Mouse (Mus musculus) forebrain, embryonic 12.5 days (tissue): Measurements from ENCODE around the gene Rpa1. TPM values are rescaled to one million over a fixed set of nuclear protein-coding genes. Genes with fewer than 3 reads are reported as not detected.

Experiments
- ATAC-seq: fragments of 200-750 bp; cut with Nextera tagmentation; 2 replicates; pipeline ENCODE4 v1.8.0; 2017; ENCODE audit warnings: moderate TSS enrichment; ENCODE audit not compliant: low FRiP score
- H3K27ac ChIP-seq: fragments of 300-500 bp; sonication (generic); 2 replicates; pipeline ENCODE4 v1.5.1; 2016; ENCODE audit warnings: mild to moderate bottlenecking
- H3K27me3 ChIP-seq: fragments of 300-500 bp; sonication (generic); 2 replicates; pipeline ENCODE4 v1.6.1; 2016; ENCODE audit warnings: mild to moderate bottlenecking
- H3K36me3 ChIP-seq: fragments of 300-500 bp; sonication (generic); replicated peaks from 2 replicates; pipeline ENCODE4 v1.6.1; 2016; ENCODE audit warnings: mild to moderate bottlenecking
- H3K4me1 ChIP-seq: fragments of 300-500 bp; sonication (generic); 2 replicates; pipeline ENCODE4 v1.6.1; 2016
- H3K4me2 ChIP-seq: fragments of 300-500 bp; sonication (generic); 2 replicates; pipeline ENCODE4 v1.6.1; 2016; ENCODE audit warnings: mild to moderate bottlenecking, moderate library complexity
- H3K4me3 ChIP-seq: fragments of 300-500 bp; sonication (generic); replicated peaks from 2 replicates; pipeline ENCODE4 v1.5.1; 2016; ENCODE audit warnings: mild to moderate bottlenecking
- H3K9ac ChIP-seq: fragments of 300-500 bp; sonication (generic); 2 replicates; pipeline ENCODE4 v1.6.1; 2016; ENCODE audit warnings: mild to moderate bottlenecking
- H3K9me3 ChIP-seq: fragments of 300-500 bp; sonication (generic); 2 replicates; pipeline ENCODE4 v1.6.1; 2016
- WGBS: fragments of 180-500 bp; shearing (Covaris S2); methylation state at CpG from one replicate; pipeline ENCODE4 v1.1.7; 2016; 5-methylcytosine and 5-hydroxymethylcytosine counted together
- polyA plus RNA-seq: library from polyadenylated mRNA; unstranded; fragments of >200 nt; fragmentation: Nextera tagmentation; extraction: Ambion mirVana; gene quantifications from 2 replicates; pipeline ENCODE4 v1.2.1, GENCODE M21; 2016

Gene Rpa1
- polyA plus RNA-seq, 1 experiment from 2014 or later, result 140 TPM

DNA sequence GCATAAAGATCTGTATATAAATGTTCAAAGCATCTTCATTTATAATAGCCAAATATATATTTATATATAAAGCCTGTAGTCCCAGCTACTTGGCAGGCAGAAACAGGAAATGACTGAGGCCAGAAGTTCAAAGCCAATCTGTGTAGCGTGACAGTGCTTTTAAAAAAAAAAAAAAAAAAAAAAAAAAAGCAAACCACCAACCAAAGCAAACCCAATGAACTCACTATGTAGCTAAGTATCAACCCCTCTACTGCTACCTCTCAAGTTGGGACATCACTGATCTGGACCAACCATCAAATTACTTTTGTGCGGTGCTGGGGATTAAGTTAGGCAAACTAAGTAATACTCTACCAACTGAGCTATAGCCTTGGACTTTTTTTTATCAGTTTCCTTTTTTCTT lies 4.0 kb downstream of the Rpa1 start:
- WGBS, result 92% methylated on average over 2 of the region's 2 CpGs
- no peak overlapping the region for H3K9ac ChIP-seq
- no peaks in the 10 kb centered on the region for H3K9me3 ChIP-seq
- peaks cover 20% of the 10 kb centered on the region for H3K36me3 ChIP-seq
- ATAC-seq, result no peak
- no peaks in the 10 kb centered on the region for H3K27me3 ChIP-seq
- peaks cover 20% of the 10 kb centered on the region for H3K4me1 ChIP-seq
- H3K4me3 ChIP-seq, result no peak overlapping the region
- no peak overlapping the region for H3K27ac ChIP-seq
- no peak overlapping the region for H3K4me2 ChIP-seq

GRCm38 (mm10) chr11:75343096-75343495 lies 5.0 kb downstream of the Rpa1 start:
- Histone ChIP-seq H3K27ac (no peak overlapping the region), H3K36me3 (peaks cover 30% of the 10 kb centered on the region), H3K9ac (no peak overlapping the region), H3K4me1 (peaks cover 15% of the 10 kb centered on the region), H3K27me3 (no peaks in the 10 kb centered on the region), H3K4me3 (no peak overlapping the region), H3K4me2 (no peak overlapping the region), H3K9me3 (no peaks in the 10 kb centered on the region)
- WGBS, result 89% methylated on average over 2 of the region's 2 CpGs
- no peak for ATAC-seq

GRCm38 (mm10) chr11:75340698-75341345 lies 7.3 kb downstream of the Rpa1 start:
- Histone ChIP-seq H3K4me1 (no peaks in the 10 kb centered on the region), H3K27ac (no peak overlapping the region), H3K36me3 (peaks cover 52% of the 10 kb centered on the region), H3K4me2 (no peak overlapping the region), H3K9ac (no peak overlapping the region), H3K4me3 (no peak overlapping the region), H3K9me3 (no peaks in the 10 kb centered on the region), H3K27me3 (no peaks in the 10 kb centered on the region)
- WGBS, result 71% methylated on average over 12 of the region's 12 CpGs
- no peak for ATAC-seq

DNA sequence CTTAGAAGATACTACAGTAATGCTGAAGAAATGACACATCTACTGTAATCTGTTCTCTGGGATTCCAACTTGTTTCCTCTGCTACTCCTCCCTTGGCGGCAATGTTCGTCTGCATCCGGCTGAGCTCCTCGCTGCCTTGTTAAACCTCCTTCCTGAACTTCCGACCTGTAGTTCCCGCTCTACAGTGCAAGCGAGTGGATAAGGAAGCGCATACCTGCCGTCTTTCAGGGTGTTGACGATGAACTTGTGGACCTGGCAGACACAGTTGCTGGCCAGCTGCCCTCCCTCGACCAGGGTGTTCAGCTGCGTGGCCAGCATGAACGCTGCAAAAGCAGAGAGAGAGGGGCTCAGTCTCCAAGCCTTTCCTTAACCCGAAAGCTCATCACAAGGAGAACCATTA lies 8.0 kb downstream of the Rpa1 start:
- no peaks in the 10 kb centered on the region for H3K4me1 ChIP-seq
- WGBS, result 94% methylated on average over 14 of the region's 14 CpGs
- H3K9me3 ChIP-seq, result no peaks in the 10 kb centered on the region
- ATAC-seq, result no peak
- H3K27me3 ChIP-seq, result no peaks in the 10 kb centered on the region
- no peak overlapping the region for H3K9ac ChIP-seq
- no peak overlapping the region for H3K4me3 ChIP-seq
- peaks cover 54% of the 10 kb centered on the region for H3K36me3 ChIP-seq
- H3K27ac ChIP-seq, result no peak overlapping the region
- no peak overlapping the region for H3K4me2 ChIP-seq

DNA sequence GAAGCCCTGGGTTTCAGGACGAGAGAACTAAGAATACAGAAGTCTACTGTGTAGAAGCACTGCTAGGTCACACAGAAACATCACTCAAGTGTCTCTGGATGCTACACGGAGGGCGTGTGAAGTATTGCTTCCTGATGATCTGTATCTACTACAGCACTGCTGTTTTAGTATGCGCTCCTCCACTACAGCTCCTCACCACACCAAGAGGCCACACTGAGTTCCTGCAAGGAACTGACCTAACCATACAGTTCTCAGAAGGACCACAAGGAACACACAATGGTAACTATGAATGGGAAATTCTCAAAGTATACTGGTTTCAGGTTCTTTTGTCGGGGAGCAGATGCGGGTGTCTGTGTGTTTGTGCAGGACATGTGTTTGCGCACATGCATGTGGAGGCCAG lies 10.9 kb downstream of the Rpa1 start:
- 90% methylated on average over 7 of the region's 7 CpGs for WGBS

DNA sequence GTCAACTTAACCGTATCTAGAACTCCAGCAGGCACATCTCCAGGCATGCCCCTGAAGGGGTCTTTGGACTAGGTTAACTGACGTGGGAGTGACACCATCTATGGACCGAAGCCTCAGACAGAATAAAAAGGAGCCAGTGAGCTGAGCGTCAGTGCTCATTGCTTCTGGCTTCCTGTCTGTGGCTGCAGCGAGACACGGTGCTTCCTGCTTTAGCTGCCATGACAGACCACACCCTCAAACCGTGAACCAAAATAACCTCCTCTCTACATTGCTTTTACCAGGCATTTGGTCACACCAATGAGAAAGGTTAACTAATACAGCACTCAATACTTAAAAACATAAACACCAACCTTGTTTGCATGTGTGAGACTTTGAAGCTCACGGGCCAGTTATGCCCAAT lies 11.4 kb downstream of the Rpa1 start:
- Histone ChIP-seq H3K36me3 (peaks cover 67% of the 10 kb centered on the region), H3K27ac (no peak overlapping the region), H3K9me3 (no peaks in the 10 kb centered on the region), H3K4me1 (no peaks in the 10 kb centered on the region), H3K4me2 (no peak overlapping the region), H3K4me3 (no peak overlapping the region), H3K9ac (no peak overlapping the region), H3K27me3 (no peaks in the 10 kb centered on the region)
- no peak for ATAC-seq
- WGBS, result 87% methylated on average over 8 of the region's 8 CpGs

More for the DNA sequence above, 10.9 kb downstream of the Rpa1 start:
- ATAC-seq, result no peak
- no peaks in the 10 kb centered on the region for H3K9me3 ChIP-seq
- H3K9ac ChIP-seq, result no peak overlapping the region
- H3K4me3 ChIP-seq, result no peak overlapping the region
- peaks cover 61% of the 10 kb centered on the region for H3K36me3 ChIP-seq
- H3K27ac ChIP-seq, result no peak overlapping the region
- no peak overlapping the region for H3K4me2 ChIP-seq
- H3K27me3 ChIP-seq, result no peaks in the 10 kb centered on the region
- H3K4me1 ChIP-seq, result no peaks in the 10 kb centered on the region

DNA sequence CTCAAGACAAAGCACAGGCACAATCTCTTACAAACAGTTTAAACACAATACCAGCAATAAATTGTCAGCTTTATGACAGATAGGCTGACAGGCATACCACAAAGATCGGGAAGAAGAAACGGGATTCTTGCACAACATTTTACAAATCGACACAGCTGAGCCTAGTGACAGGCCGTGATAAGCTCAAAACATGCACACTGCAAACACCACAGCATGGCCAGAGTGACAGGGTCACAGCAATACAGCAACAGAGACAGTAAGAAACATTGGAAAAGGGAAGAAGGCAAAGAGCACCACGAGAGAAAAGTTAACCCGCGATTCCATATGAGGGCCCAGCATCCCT lies 22.2 kb downstream of the Rpa1 start:
- Histone ChIP-seq H3K27me3 (no peaks in the 10 kb centered on the region), H3K9me3 (no peaks in the 10 kb centered on the region), H3K9ac (no peak overlapping the region), H3K36me3 (peaks cover 17% of the 10 kb centered on the region), H3K4me1 (peaks cover 14% of the 10 kb centered on the region), H3K27ac (no peak overlapping the region), H3K4me3 (no peak overlapping the region), H3K4me2 (no peak overlapping the region)
- ATAC-seq, result no peak
- WGBS, result 95% methylated on average over 7 of the region's 7 CpGs

GRCm38 (mm10) chr11:75325116-75325968 lies 22.8 kb downstream of the Rpa1 start:
- Histone ChIP-seq H3K27me3 (no peaks in the 10 kb centered on the region), H3K4me3 (no peak overlapping the region), H3K27ac (no peak overlapping the region), H3K4me1 (peaks cover 14% of the 10 kb centered on the region), H3K4me2 (no peak overlapping the region), H3K36me3 (peaks cover 16% of the 10 kb centered on the region), H3K9ac (no peak overlapping the region), H3K9me3 (no peaks in the 10 kb centered on the region)
- 88% methylated on average over 16 of the region's 16 CpGs for WGBS
- ATAC-seq, result no peak

DNA sequence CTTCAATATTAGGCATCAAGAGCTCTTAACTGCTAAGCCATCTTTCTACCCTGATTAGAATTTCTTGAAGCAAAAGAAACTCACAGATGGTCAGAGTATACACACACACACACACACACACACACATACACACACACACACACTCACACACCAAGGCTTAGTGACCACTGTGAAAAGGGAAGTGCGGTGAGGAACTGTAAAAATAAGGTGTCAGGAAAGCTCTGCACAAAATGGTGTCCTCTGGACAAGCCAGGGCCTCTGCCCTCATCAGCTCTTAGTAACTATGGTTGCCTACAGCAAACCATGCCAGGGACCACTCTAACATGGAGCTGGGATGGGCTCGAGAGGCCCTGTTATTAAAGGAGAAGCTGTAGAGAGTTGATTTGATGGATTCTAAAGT lies 23.7 kb downstream of the Rpa1 start:
- H3K4me1 ChIP-seq, result peaks cover 14% of the 10 kb centered on the region
- no peak overlapping the region for H3K27ac ChIP-seq
- no peak overlapping the region for H3K4me3 ChIP-seq
- no peak for ATAC-seq
- no peak overlapping the region for H3K9ac ChIP-seq
- H3K9me3 ChIP-seq, result no peaks in the 10 kb centered on the region
- 96% methylated on average over 2 of the region's 2 CpGs for WGBS
- H3K4me2 ChIP-seq, result no peak overlapping the region
- H3K36me3 ChIP-seq, result peaks cover 16% of the 10 kb centered on the region
- no peaks in the 10 kb centered on the region for H3K27me3 ChIP-seq

DNA sequence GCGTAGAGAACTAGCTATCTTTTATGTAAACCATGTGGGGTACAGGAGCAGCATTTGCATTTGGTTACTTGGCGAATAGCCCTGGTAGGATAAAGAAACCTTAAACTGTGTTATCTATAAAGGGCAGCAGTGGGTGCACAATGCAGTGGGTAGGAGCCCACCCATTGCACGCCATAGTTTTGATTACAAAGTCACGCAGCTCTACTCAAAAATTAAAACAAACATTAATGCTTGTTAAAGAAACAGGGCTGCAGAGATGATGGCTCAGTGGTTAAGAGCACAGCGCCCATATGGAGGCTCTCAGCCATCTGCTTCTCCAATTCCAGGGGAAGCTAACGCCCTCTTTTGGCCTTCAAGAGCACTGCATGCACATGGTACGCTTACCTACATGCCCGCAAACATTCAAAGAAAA lies 24.8 kb downstream of the Rpa1 start:
- H3K36me3 ChIP-seq, result peaks cover 13% of the 10 kb centered on the region
- no peak overlapping the region for H3K4me2 ChIP-seq
- peaks cover 16% of the 10 kb centered on the region for H3K4me1 ChIP-seq
- H3K4me3 ChIP-seq, result no peak overlapping the region
- no peaks in the 10 kb centered on the region for H3K27me3 ChIP-seq
- no peak overlapping the region for H3K9ac ChIP-seq
- no peaks in the 10 kb centered on the region for H3K9me3 ChIP-seq
- ATAC-seq, result no peak
- no peak overlapping the region for H3K27ac ChIP-seq
- WGBS, result 81% methylated on average over 8 of the region's 8 CpGs

DNA sequence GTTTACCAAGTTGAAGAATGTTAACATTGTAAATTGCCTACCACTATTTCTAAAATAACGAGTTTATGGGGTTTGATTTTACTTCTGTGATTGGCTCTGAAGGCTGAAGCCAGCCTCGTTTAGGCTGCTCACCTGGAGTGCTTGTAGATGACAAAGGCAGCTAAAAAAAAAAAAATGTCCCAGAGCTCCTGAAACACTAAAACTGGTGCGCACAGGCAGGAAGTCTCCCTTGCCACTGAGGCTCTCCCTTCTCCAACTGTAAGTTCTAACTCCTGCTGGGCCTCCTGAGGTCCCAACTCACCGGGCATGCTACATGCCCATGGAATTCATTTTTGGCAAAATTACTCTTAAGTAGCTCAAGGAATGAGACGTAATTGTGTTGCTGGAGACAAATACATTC lies 28.9 kb downstream of the Rpa1 start:
- Histone ChIP-seq H3K27ac (no peak overlapping the region), H3K9ac (no peak overlapping the region), H3K36me3 (peaks cover 18% of the 10 kb centered on the region), H3K4me2 (no peak overlapping the region), H3K4me3 (no peak overlapping the region), H3K9me3 (no peaks in the 10 kb centered on the region), H3K27me3 (no peaks in the 10 kb centered on the region), H3K4me1 (peaks cover 16% of the 10 kb centered on the region)
- no peak for ATAC-seq
- WGBS, result 59% methylated on average over 5 of the region's 5 CpGs

DNA sequence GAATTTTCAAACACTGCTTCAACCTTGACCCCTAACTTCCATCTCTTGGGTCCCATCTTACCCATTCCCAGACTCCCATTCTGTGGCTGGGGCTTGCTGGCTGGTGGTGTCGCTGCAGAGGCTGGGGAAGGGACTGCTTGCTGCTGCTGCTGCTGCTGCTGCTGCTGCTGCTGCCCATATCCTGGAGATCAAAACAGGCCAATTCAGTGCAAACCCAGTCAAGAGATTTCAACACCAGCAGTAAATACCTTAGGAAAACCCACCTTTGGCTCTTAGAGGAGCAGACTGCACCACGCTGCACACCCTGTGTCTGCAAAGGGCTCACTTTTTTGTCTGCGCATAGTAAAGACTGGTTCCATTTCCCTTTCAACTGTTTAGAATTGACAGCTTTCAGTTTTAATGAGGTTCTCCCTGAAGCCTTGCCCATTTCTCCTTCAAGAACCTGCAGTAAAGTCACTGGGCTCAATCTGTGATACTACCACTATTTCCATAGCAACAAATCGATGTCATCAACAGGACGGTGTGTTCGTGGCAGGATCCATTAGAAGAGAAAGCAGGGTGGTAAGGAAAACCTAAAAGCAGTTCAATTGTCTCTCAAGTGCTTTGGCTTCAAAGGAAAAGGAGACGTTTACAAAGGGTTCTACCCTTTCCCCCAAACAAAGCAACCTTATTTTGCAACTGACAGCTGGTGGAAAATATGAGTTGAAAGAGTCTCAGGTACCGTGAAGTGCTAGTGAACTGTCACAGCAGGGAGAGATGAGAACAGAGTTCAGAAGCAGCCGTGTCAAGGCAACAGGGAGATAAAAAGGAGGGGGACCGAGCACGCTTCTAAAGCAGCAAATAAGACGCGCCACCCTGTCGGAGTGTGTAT lies 29.5 kb downstream of the Rpa1 start:
- H3K4me1 ChIP-seq, result peaks cover 16% of the 10 kb centered on the region
- H3K36me3 ChIP-seq, result peaks cover 25% of the 10 kb centered on the region
- H3K4me2 ChIP-seq, result no peak overlapping the region
- no peak overlapping the region for H3K9ac ChIP-seq
- H3K27ac ChIP-seq, result 0 out of 2 replicates have a peak overlapping the region, but pooled peaks have one; percentile 19
- H3K9me3 ChIP-seq, result no peaks in the 10 kb centered on the region
- 65% methylated on average over 14 of the region's 14 CpGs for WGBS
- ATAC-seq, result no peak
- H3K27me3 ChIP-seq, result no peaks in the 10 kb centered on the region
- H3K4me3 ChIP-seq, result no peak overlapping the region
